Mouse (Mus musculus): ENCODE measurements around the gene Methig1.
"Not testable (repeated sequence)": the region's sequence is repeated elsewhere in the genome, so short reads cannot be mapped to it uniquely, and the experiment has no call there.

Gene Methig1

GRCm38 (mm10) chr15:100352711-100353250, at the start of gene Methig1, which contains the start of gene Mettl7a2:
Gene Methig1 (plus strand): TSS chr15:100353149.
Gene Mettl7a2 (plus strand): TSS chr15:100353200.
- no peak for DNase-seq

- DNase-seq: no peak
Measured at GRCm38 (mm10) chr15:100303428-100304018, 49.4 kb upstream of the Methig1 start.

- DNase-seq: peak; percentile 88
Measured at GRCm38 (mm10) chr15:100304019-100304991, 48.6 kb upstream of the Methig1 start, which contains the start of gene Mettl7a1. Gene Mettl7a1 (plus strand): TSS chr15:100304140.

- no peak for DNase-seq
Measured at GRCm38 (mm10) chr15:100306201-100306600, 46.7 kb upstream of the Methig1 start.

- DNase-seq: peak; percentile 62
Measured at GRCm38 (mm10) chr15:100307438-100308096, 45.4 kb upstream of the Methig1 start.

GRCm38 (mm10) chr15:100312346-100312745, 40.6 kb upstream of the Methig1 start:
- no peak for DNase-seq

GRCm38 (mm10) chr15:100314448-100315145, 38.4 kb upstream of the Methig1 start:
- no peak for DNase-seq

GRCm38 (mm10) chr15:100318014-100318671, 34.8 kb upstream of the Methig1 start:
- not testable (repeated sequence) for DNase-seq

- no peak for DNase-seq
Measured at GRCm38 (mm10) chr15:100319884-100320283, 33.1 kb upstream of the Methig1 start.

GRCm38 (mm10) chr15:100320295-100320905, 32.5 kb upstream of the Methig1 start:
- DNase-seq: no peak

GRCm38 (mm10) chr15:100321134-100321533, 31.8 kb upstream of the Methig1 start:
- DNase-seq: peak; percentile 24

GRCm38 (mm10) chr15:100324021-100324591, 28.8 kb upstream of the Methig1 start:
- no peak for DNase-seq

GRCm38 (mm10) chr15:100325235-100325634, 27.7 kb upstream of the Methig1 start:
- DNase-seq: no peak

- DNase-seq: not testable (repeated sequence)
Measured at GRCm38 (mm10) chr15:100328089-100328488, 24.9 kb upstream of the Methig1 start.

GRCm38 (mm10) chr15:100329336-100329735, 23.6 kb upstream of the Methig1 start:
- not testable (repeated sequence) for DNase-seq

GRCm38 (mm10) chr15:100330739-100331138, 22.2 kb upstream of the Methig1 start:
- no peak for DNase-seq

GRCm38 (mm10) chr15:100332077-100332961, 20.6 kb upstream of the Methig1 start:
- DNase-seq: not testable (repeated sequence)

GRCm38 (mm10) chr15:100334629-100335028, 18.3 kb upstream of the Methig1 start, which contains the start of gene Mettl7a3:
Gene Mettl7a3 (plus strand): TSS chr15:100334929.
- DNase-seq: no peak

GRCm38 (mm10) chr15:100337328-100337727, 15.6 kb upstream of the Methig1 start:
- not testable (repeated sequence) for DNase-seq

GRCm38 (mm10) chr15:100337847-100338246, 15.1 kb upstream of the Methig1 start:
- DNase-seq: peak; percentile 54
